Mouse (Mus musculus): Measurements from ENCODE around the gene Scand1.

Gene Scand1
- long read RNA-seq, experiment 1, transcript Scand1-201 (2 exons, 759 nt), result major isoform, 58 of 112 reads
- long read RNA-seq, experiment 1, partial matches to known transcripts, result 0 of 112 reads
- long read RNA-seq, experiment 1, other reads (novel, unspliced or antisense), result 54 of 112 reads
- long read RNA-seq, experiment 2, transcript Scand1-201 (2 exons, 759 nt), result major isoform, 75 of 145 reads
- long read RNA-seq, experiment 2, partial matches to known transcripts, result 0 of 145 reads
- long read RNA-seq, experiment 2, other reads (novel, unspliced or antisense), result 70 of 145 reads

DNA sequence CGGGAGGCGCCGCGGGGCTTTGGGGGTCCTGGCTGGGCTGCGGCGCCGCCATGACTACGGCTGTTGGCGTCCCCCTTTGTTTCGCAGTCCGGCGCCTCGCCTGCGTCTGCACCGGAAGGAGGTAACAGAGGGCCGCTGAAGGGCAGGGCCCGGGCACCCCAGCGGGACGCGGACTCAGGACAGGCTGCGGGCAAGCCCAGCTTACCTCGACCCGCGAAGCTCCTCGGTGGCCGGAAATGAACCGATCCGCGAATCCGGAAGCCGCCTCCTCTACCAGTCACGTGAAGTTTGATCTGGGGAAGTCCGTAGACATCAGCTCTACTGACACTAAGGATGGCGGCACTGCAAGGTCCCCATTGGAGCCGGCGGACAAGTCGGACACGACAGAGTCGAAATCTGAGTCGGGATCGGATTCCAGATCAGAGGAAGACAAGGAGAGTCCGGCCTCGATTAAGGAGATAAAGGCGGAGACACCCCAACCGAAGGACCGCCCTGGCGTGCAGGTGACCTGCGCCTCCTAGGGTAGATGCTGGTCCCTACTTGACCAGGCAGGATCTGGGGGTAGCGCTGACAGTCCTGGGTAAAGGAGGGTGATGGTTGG is at the start of gene Scand1, which contains the start of gene Cnbd2:
Gene Scand1, minus strand, starts transcription at position 408 of the 601 bp plus-strand sequence.
Gene Cnbd2, plus strand, starts transcription at position 3 of the 601 bp plus-strand sequence.
- intact Hi-C loops (cut with DNase I), result no loop called here

GRCm38 (mm10) chr2:156356031-156356430 is 43.5 kb upstream of the Scand1 start:
- intact Hi-C loops (cut with DNase I), result no loop called here

DNA sequence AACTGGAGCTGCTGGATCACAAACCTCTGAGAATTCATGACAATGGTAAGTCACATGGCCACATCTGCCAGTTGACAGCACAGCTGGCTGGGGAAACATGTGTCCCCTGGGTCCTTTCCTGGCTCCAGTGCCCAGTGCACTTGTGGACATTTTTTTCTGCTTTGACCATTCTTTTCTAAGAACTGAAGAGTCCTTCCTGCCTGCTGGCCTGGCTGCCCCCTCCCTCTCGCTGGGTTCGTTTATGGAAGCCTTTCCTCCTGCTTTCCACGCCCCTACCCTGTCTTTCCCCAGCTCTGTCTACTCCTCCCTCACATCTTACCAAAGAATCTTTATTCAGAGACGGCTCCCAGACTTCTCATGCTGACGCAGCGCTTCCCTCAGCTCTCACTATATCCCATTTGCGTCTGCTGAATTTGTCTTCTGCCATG is 40.8 kb upstream of the Scand1 start:
- intact Hi-C loops (cut with DNase I), result no loop called here

DNA sequence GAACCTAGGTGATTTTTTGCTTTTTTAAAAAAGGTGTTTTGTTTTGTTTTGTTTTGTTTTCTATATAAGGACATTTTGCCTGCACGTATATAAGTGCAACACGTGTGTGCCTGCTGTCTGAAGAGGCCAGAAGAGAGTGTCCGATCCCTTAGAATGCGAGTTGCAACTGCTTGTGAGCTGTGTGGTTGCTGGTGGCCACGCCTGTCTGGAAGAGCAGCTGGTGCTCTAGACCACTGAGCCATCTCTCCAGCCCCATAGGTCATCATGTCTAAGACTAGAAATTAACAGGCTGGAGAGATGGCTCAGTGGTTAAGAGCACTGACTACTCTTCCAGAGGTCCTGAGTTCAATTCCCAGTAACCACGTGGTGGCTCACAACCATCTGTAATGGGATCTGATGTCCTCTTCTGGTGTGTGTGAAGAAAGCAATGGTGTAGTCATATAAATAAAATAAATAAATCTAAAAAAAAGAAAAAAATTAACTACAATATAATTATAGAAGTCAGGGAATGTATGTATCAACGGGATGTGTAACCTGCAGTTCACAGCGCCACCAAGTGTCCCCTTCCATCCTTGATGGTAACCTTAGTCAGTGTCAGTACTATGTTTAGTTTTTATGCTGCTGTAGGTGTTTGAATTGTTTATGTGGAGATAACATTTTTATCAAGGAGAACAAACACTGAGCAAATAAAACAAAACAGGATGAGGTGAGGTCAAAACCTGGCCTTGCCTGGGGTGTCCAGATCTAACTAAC is 40.1 kb upstream of the Scand1 start:
- intact Hi-C loops (cut with DNase I), result no loop called here

GRCm38 (mm10) chr2:156351243-156351642 is 38.7 kb upstream of the Scand1 start:
- intact Hi-C loops (cut with DNase I), result no loop called here

- intact Hi-C loops (cut with DNase I), result loop anchor here (10.0 kb wide), 1 partner anchor 165 kb away; no protein-coding TSS in a partner anchor
Measured at GRCm38 (mm10) chr2:156349286-156349848, 36.9 kb upstream of the Scand1 start.

DNA sequence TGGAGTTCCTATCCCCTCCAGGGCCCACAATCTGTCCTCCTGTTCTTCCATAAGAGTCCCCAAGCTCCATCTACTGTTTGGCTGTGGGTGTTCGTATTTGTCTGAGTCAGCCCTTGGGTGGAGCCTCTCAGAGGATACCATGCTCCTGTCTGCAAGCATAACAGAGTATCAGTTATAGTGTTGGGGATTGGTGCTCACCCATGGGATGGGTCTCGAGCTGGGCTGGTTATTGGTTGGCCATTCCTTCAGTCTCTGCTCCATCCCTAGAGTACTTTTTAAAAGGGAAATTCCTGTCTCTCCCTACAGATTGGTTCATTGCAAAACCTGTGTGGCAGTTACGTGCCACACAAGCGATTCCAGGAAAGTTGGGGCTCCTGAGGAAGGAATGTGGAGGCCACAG is 36.3 kb upstream of the Scand1 start:
- intact Hi-C loops (cut with DNase I), result loop anchor here (10.0 kb wide), 1 partner anchor 166 kb away; no protein-coding TSS in a partner anchor

DNA sequence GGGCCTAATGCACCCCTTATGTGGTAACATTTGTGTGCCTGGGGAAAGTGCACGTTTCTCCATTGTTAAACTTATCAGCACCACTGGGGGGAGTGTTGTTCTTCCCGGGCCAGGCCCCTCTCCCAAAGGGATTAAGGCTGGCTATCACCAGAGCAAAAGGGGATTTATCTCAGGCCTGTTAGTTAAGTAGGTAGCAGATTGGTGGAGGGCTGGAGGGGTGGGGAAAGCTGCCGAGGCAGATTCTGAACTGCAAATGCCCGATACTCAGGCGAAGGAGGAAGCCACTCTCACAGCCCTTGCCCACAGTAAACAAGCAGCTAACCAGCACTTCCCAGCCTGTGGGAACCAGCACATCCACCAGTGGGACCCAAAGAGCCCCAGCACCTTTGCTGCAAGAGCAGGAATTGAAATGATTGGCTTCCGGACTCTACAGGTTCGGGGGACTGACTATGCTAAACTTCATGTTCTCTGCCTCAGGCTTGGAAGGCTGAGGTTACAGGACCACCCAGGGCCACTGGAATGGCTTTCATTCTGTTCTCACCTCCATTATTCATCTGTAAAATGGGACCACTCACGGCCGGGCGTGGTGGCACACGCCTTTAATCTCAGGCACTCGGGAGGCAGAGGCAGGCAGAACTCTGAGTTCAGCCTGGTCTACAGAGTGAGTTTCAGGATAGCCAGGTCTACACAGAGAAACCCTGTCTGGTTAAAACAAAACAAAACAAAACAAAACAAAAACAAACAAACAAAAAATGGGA is 32.5 kb upstream of the Scand1 start:
- intact Hi-C loops (cut with DNase I), result loop anchor here (10.0 kb wide), 1 partner anchor 170 kb away; no protein-coding TSS in a partner anchor

- intact Hi-C loops (cut with DNase I), result loop anchor here (10.0 kb wide), 1 partner anchor 175 kb away; no protein-coding TSS in a partner anchor
Measured at GRCm38 (mm10) chr2:156340078-156340477, 27.6 kb upstream of the Scand1 start.

DNA sequence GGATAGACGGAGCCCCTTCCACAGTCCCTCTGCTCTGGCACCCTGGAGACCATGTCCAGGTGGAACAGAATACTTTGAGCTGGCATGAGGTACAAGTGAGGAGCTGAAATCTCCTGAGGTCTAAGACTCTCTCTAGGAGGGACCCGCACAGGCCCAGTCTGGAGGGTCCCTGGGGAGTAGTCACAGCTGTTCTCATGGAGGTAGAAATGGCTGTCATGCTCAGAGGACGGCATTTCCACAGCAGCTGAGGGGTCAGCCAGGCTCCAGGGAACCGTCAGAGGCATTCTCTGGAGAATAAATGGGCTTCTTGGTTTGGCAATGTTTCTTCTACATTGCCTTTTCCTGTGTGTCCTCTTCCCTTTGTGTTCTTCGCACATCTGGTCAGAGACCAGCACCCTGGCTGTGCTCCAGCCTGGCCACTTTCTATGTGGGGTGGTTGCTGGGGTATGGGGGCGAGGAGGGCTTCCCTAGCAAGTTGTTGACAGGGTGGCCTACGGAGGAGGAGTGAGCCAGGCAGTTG is 19.0 kb upstream of the Scand1 start:
- intact Hi-C loops (cut with DNase I), result no loop called here

DNA sequence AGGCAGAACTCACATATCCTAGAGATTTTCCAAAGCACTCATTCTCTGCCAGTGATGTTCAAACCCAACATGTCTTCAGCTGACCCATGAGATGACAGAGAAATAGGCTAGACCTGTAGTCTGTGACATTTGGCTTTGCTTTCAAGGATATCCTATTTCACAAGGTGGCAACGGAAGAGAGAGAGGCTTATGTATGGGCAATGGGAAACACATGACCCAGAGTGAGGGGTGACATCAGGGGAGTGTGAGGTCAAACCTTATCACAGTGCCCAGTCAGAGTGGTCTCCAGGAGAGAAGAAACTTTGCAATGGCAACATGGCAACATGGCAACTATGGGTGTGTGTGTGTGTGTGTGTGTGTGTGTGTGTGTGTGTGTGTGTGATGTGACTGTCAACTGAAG is 18.2 kb upstream of the Scand1 start:
- intact Hi-C loops (cut with DNase I), result no loop called here

DNA sequence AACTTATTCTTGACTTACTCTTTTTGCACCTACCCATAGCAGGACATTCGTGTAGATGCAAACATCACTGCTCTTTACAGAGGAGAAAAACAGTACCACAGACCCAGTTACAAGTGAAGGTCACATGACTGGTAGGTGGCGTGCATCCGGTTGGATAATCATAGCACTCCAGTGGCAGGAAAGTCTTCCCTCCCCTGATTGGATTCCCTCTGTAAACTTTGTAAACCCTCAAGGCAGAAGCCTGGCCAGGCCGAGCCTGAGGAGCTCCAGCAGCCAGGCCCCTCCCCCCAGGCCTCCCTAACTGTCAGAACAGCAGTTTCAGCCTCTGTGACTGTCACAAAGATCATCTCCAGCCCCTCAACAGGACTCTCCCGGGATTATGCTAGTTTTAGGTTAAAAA is 12.2 kb upstream of the Scand1 start:
- intact Hi-C loops (cut with DNase I), result no loop called here

DNA sequence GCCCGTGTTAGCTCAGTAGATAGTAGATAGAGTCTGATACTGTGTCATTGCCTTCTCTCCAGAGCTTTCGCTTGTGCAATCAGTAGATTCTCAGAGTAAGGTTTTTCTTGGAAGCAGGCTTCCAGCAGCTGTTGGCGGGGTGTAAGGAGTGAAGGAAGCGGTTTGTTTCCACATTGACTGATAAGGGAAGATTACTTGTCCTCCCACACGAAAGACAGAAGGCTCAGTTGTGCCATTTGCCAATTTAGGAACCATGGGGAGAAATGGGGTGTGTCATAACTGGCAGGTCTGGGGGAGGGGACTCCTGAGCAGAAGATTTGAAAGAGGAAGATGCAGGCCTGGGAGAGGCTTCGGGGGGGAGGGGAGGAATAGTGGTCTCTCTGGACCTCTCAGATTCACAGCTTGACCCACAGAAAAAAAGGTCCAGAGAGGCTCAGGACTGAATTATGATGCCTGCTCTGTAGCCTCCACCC is 11.6 kb upstream of the Scand1 start:
- intact Hi-C loops (cut with DNase I), result no loop called here

- intact Hi-C loops (cut with DNase I), result no loop called here
Measured at GRCm38 (mm10) chr2:156321538-156321937, 9.0 kb upstream of the Scand1 start.

DNA sequence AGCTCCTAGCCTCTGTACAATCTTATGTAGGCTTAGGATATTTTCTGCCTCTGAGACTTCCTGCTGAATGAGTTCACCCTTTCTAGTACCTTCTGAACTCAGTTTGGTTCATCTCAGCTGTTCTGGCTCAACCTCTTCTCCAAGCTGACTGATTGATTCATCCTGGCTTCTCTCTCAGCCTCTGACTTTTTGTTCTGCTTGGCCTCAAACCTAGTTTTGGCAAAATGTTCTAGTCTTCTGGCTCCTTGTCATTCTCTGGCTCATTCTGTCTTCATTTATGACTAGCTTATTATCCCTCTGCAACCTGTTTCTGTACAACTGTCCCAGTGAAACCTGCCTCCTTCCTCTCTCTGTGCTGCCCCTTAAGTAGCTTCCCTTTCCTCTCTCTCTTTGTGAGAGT is 6.0 kb upstream of the Scand1 start:
- intact Hi-C loops (cut with DNase I), result no loop called here

GRCm38 (mm10) chr2:156314811-156315210 is 2.3 kb upstream of the Scand1 start:
- intact Hi-C loops (cut with DNase I), result no loop called here

DNA sequence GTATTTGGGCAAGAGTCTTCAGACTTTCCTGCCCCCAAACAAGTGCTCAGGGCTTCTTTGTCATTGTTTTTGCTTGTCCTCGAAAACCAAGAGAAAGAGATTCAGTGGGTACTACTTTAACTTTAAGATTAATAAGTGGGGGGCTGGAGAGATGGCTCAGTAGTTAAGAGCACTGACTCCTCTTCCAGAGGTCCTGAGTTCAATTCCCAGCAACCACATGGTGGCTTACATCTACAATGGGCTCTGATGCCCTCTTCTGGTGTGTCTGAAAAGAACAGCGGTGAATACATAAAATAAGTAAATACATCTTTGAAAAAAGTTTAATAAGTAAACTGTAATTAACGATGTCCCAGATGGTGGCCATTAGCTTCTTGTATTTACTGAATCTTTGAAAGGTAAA is 649 bp upstream of the Scand1 start:
- intact Hi-C loops (cut with DNase I), result no loop called here

GRCm38 (mm10) chr2:156311841-156312291 is 638 bp downstream of the Scand1 start:
- intact Hi-C loops (cut with DNase I), result no loop called here

DNA sequence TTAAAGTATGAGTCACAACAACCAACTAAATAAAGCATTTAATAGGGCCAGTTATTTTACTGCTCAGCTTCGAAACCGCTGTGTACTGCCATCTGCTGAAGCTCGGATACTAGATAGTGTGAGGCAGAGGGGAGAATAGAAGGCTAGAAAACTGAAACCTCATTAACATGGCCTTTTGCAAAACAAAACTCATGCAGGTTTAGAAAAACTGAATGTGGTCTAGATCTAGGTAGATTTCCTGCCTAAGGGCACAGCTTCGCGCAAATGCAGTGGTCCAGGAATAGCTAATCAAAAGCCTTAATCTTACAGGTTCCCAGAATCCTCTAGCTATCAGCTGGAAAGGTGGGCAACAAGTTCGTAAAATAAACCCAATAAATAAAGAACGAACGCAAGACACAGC is 1.1 kb downstream of the Scand1 start:
- intact Hi-C loops (cut with DNase I), result no loop called here

GRCm38 (mm10) chr2:156310945-156311344 is 1.6 kb downstream of the Scand1 start:
- intact Hi-C loops (cut with DNase I), result no loop called here
